Mouse (Mus musculus): ENCODE measurements around the gene Clip2.

Gene Clip2

GRCm38 (mm10) chr5:134525971-134526711 lies 26.1 kb downstream of the Clip2 start:
- no peak for DNase-seq (ENCODE audit: low spot score)

- DNase-seq (ENCODE audit: low spot score) = no peak
Observed at GRCm38 (mm10) chr5:134523728-134524127, 28.5 kb downstream of the Clip2 start.

GRCm38 (mm10) chr5:134522524-134522923 lies 29.7 kb downstream of the Clip2 start:
- no peak for DNase-seq (ENCODE audit: low spot score)

GRCm38 (mm10) chr5:134521806-134522205 lies 30.4 kb downstream of the Clip2 start:
- no peak for DNase-seq (ENCODE audit: low spot score)

GRCm38 (mm10) chr5:134521131-134521530 lies 31.1 kb downstream of the Clip2 start:
- no peak for DNase-seq (ENCODE audit: low spot score)

- no peak for DNase-seq (ENCODE audit: low spot score)
Observed at GRCm38 (mm10) chr5:134520120-134520519, 32.1 kb downstream of the Clip2 start.

- no peak for DNase-seq (ENCODE audit: low spot score)
Observed at GRCm38 (mm10) chr5:134519471-134519870, 32.8 kb downstream of the Clip2 start.

GRCm38 (mm10) chr5:134512086-134512485 lies 40.1 kb downstream of the Clip2 start:
- no peak for DNase-seq (ENCODE audit: low spot score)

- no peak for DNase-seq (ENCODE audit: low spot score)
Observed at GRCm38 (mm10) chr5:134510266-134510665, 42.0 kb downstream of the Clip2 start.

GRCm38 (mm10) chr5:134508965-134509364 lies 43.3 kb downstream of the Clip2 start:
- DNase-seq (ENCODE audit: low spot score) = no peak

- DNase-seq (ENCODE audit: low spot score) = no peak
Observed at GRCm38 (mm10) chr5:134507859-134508399, 44.3 kb downstream of the Clip2 start.

GRCm38 (mm10) chr5:134507307-134507706 lies 44.9 kb downstream of the Clip2 start:
- peak; percentile 72 for DNase-seq (ENCODE audit: low spot score)

- DNase-seq (ENCODE audit: low spot score) = no peak
Observed at GRCm38 (mm10) chr5:134505810-134506292, 46.4 kb downstream of the Clip2 start.

GRCm38 (mm10) chr5:134502591-134502990 lies 49.6 kb downstream of the Clip2 start:
- no peak for DNase-seq (ENCODE audit: low spot score)

- no peak for DNase-seq (ENCODE audit: low spot score)
Observed at GRCm38 (mm10) chr5:134501453-134501852, 50.8 kb downstream of the Clip2 start.

GRCm38 (mm10) chr5:134500681-134501080 lies 51.6 kb downstream of the Clip2 start:
- DNase-seq (ENCODE audit: low spot score) = no peak

- DNase-seq (ENCODE audit: low spot score) = peak; percentile 45
Observed at GRCm38 (mm10) chr5:134500062-134500461, 52.2 kb downstream of the Clip2 start.

GRCm38 (mm10) chr5:134497026-134497425 lies 55.2 kb downstream of the Clip2 start:
- no peak for DNase-seq (ENCODE audit: low spot score)

GRCm38 (mm10) chr5:134495796-134496195 lies 56.4 kb downstream of the Clip2 start:
- DNase-seq (ENCODE audit: low spot score) = no peak

GRCm38 (mm10) chr5:134494142-134494541 lies 58.1 kb downstream of the Clip2 start:
- DNase-seq (ENCODE audit: low spot score) = peak; percentile 91

- no peak for DNase-seq (ENCODE audit: low spot score)
Observed at GRCm38 (mm10) chr5:134492956-134493355, 59.3 kb downstream of the Clip2 start.

- DNase-seq (ENCODE audit: low spot score) = peak; percentile 93
Observed at GRCm38 (mm10) chr5:134491712-134492417, 60.4 kb downstream of the Clip2 start.

GRCm38 (mm10) chr5:134491206-134491605 lies 61.0 kb downstream of the Clip2 start:
- no peak for DNase-seq (ENCODE audit: low spot score)

All from T-cell, adult 2 months (primary cell).